ENCODE assay signal across 19 mouse cellular contexts in genomic region chr5:142667921-142668320, GRCm38 (mm10). TPM values are rescaled to one million over a fixed set of nuclear protein-coding genes. Genes with fewer than 3 reads are reported as not detected.
"Had no signal": no experiment of that assay in that cellular context is flagged by ENCODE, and none has a peak within 500 bp of the region (broad histone marks: within the 10 kb centered on the region; RNA-seq: fewer than 3 reads in every experiment).

No protein-coding gene starts in this region.

- H3K27me3 ChIP-seq: lung, embryonic 15.5 days; midbrain, embryonic 13.5 days; midbrain, embryonic 15.5 days; neural tube, embryonic 12.5 days; stomach, embryonic 15.5 days had no signal

- H3K27ac ChIP-seq: lung, embryonic 15.5 days; macrophage; midbrain, embryonic 13.5 days; midbrain, embryonic 15.5 days; neural tube, embryonic 12.5 days; stomach, embryonic 15.5 days; stomach, postnatal 0 days had no signal

- H3K4me1 ChIP-seq: lung, embryonic 15.5 days; midbrain, embryonic 15.5 days; neural tube, embryonic 12.5 days had no signal

- DNase-seq: liver, postnatal 0 days; lung, adult 2 months; lung, postnatal 14 days; lung, postnatal 36 days; right cerebral cortex, postnatal 25 days; right cerebral cortex, postnatal 4 days; thymus, postnatal 14 days; thymus, postnatal 36 days had no signal

- H3K9me3 ChIP-seq: lung, embryonic 15.5 days; megakaryocyte, embryonic 14.5 days; midbrain, embryonic 13.5 days; midbrain, embryonic 15.5 days; neural tube, embryonic 12.5 days; stomach, embryonic 15.5 days had no signal

- H3K4me3 ChIP-seq: lung, embryonic 15.5 days; megakaryocyte, embryonic 14.5 days; midbrain, embryonic 13.5 days; midbrain, embryonic 15.5 days; neural tube, embryonic 12.5 days; stomach, embryonic 15.5 days had no signal

RNA-seq across cellular contexts. Expression of gene Slc29a4, which starts 24.4 kb away (rescaled TPM):
- total RNA-seq: megakaryocyte progenitor cell, adult 5-6 weeks had no signal

RNA-seq across cellular contexts. Expression of gene Mmd2, which starts 59.3 kb away (rescaled TPM):
- total RNA-seq: megakaryocyte progenitor cell, adult 5-6 weeks; monocyte, adult 5-6 weeks; neutrophil, adult 5-6 weeks had no signal
